Mouse (Mus musculus) cerebellum, adult 2 months (tissue): ENCODE measurements around the gene Rbmxl1.
"Not testable (repeated sequence)": the region's sequence is repeated elsewhere in the genome, so short reads cannot be mapped to it uniquely, and the experiment has no call there.

Source experiments
- CTCF ChIP-seq: fragments of 200-500 bp; IDR thresholded peaks from 2 replicates; pipeline ENCODE4 v1.5.1; 2011; ENCODE audit warnings: low read depth, mild to moderate bottlenecking, control low read depth, low read length, moderate library complexity, borderline replicate concordance; ENCODE audit not compliant: insufficient read depth
- POLR2A ChIP-seq: fragments of 200-500 bp; IDR thresholded peaks from 2 replicates; pipeline ENCODE4 v1.6.1; 2011; ENCODE audit warnings: low read length, control low read depth, borderline replicate concordance; ENCODE audit not compliant: insufficient read depth

- not testable (repeated sequence) for TF ChIP-seq CTCF, POLR2A
These were observed 12.4 kb downstream of the Rbmxl1 start for GRCm38 (mm10) chr8:78496273-78496672.
